Mouse (Mus musculus): ENCODE results near the gene Wdr90. TPM values are rescaled to one million over a fixed set of nuclear protein-coding genes. Genes with fewer than 3 reads are reported as not detected.
A peak's percentile ranks its signal among the peaks of the same experiment; 100 is the strongest.
"Not testable (repeated sequence)": the region's sequence is repeated elsewhere in the genome, so short reads cannot be mapped to it uniquely, and the experiment has no call there.

Gene Wdr90
- total RNA-seq, 2 experiments from 2014 or later = 4.6 to 47.4 TPM

- no peak for ATAC-seq (replicated peaks; ENCODE audit: low FRiP score, low TSS enrichment, poor library complexity, severe bottlenecking)
Measured at GRCm38 (mm10) chr17:25878611-25879180, 17.4 kb upstream of the Wdr90 start.

- ATAC-seq (replicated peaks; ENCODE audit: low FRiP score, low TSS enrichment, poor library complexity, severe bottlenecking) = no peak
Measured at GRCm38 (mm10) chr17:25877741-25878610, 16.7 kb upstream of the Wdr90 start.

GRCm38 (mm10) chr17:25877025-25877424, 15.7 kb upstream of the Wdr90 start:
- no peak for ATAC-seq (replicated peaks; ENCODE audit: low FRiP score, low TSS enrichment, poor library complexity, severe bottlenecking)

GRCm38 (mm10) chr17:25876347-25876915, 15.1 kb upstream of the Wdr90 start:
- ATAC-seq (replicated peaks; ENCODE audit: low FRiP score, low TSS enrichment, poor library complexity, severe bottlenecking) = no peak

- ATAC-seq (replicated peaks; ENCODE audit: low FRiP score, low TSS enrichment, poor library complexity, severe bottlenecking) = peak; percentile 79
Measured at GRCm38 (mm10) chr17:25875171-25876136, 14.2 kb upstream of the Wdr90 start.

- peak; percentile 69 for ATAC-seq (replicated peaks; ENCODE audit: low FRiP score, low TSS enrichment, poor library complexity, severe bottlenecking)
Measured at GRCm38 (mm10) chr17:25874721-25875170, 13.4 kb upstream of the Wdr90 start, which contains the start of gene Mettl26. Mettl26 (plus strand) TSS chr17:25875074.

- ATAC-seq (replicated peaks; ENCODE audit: low FRiP score, low TSS enrichment, poor library complexity, severe bottlenecking) = no peak
Measured at GRCm38 (mm10) chr17:25874148-25874720, 12.9 kb upstream of the Wdr90 start.

GRCm38 (mm10) chr17:25873405-25874147, 12.3 kb upstream of the Wdr90 start:
- ATAC-seq (replicated peaks; ENCODE audit: low FRiP score, low TSS enrichment, poor library complexity, severe bottlenecking) = no peak

GRCm38 (mm10) chr17:25872676-25873075, 11.4 kb upstream of the Wdr90 start:
- ATAC-seq (replicated peaks; ENCODE audit: low FRiP score, low TSS enrichment, poor library complexity, severe bottlenecking) = no peak

- ATAC-seq (replicated peaks; ENCODE audit: low FRiP score, low TSS enrichment, poor library complexity, severe bottlenecking) = not testable (repeated sequence)
Measured at GRCm38 (mm10) chr17:25871566-25871965, 10.3 kb upstream of the Wdr90 start.

GRCm38 (mm10) chr17:25869954-25870353, 8.7 kb upstream of the Wdr90 start:
- ATAC-seq (replicated peaks; ENCODE audit: low FRiP score, low TSS enrichment, poor library complexity, severe bottlenecking) = no peak

GRCm38 (mm10) chr17:25869498-25869897, 8.2 kb upstream of the Wdr90 start:
- no peak for ATAC-seq (replicated peaks; ENCODE audit: low FRiP score, low TSS enrichment, poor library complexity, severe bottlenecking)

GRCm38 (mm10) chr17:25868601-25869191, 7.4 kb upstream of the Wdr90 start, which contains the start of gene Mcrip2:
Mcrip2 (minus strand) TSS chr17:25868764.
- ATAC-seq (replicated peaks; ENCODE audit: low FRiP score, low TSS enrichment, poor library complexity, severe bottlenecking) = peak; percentile 77

GRCm38 (mm10) chr17:25867836-25868600, 6.7 kb upstream of the Wdr90 start:
- no peak; the same call in 1 of the 2 replicates for ATAC-seq (replicated peaks; ENCODE audit: low FRiP score, low TSS enrichment, poor library complexity, severe bottlenecking)

- peak; percentile 42; the same call in 1 of the 2 replicates for ATAC-seq (replicated peaks; ENCODE audit: low FRiP score, low TSS enrichment, poor library complexity, severe bottlenecking)
Measured at GRCm38 (mm10) chr17:25867509-25867835, 6.2 kb upstream of the Wdr90 start.

GRCm38 (mm10) chr17:25866172-25866571, 4.9 kb upstream of the Wdr90 start:
- no peak for ATAC-seq (replicated peaks; ENCODE audit: low FRiP score, low TSS enrichment, poor library complexity, severe bottlenecking)

GRCm38 (mm10) chr17:25865288-25865687, 4.0 kb upstream of the Wdr90 start:
- no peak for ATAC-seq (replicated peaks; ENCODE audit: low FRiP score, low TSS enrichment, poor library complexity, severe bottlenecking)

Measured in megakaryocyte-erythroid progenitor cell, adult 5-6 weeks (primary cell).